Comparison of ENCODE assay signal across 8 mouse cellular contexts in genomic region chr10:77434457-77435151, GRCm38 (mm10). TPM values are rescaled to one million over a fixed set of nuclear protein-coding genes. Genes with fewer than 3 reads are reported as not detected.
DNase-seq lines count a peak whose midpoint lies in the region; ATAC-seq lines count a peak whose summit lies in the region.

No protein-coding gene starts in this region.

- H3K27ac ChIP-seq in embryonic facial prominence, embryonic 15.5 days (replicated peaks) = peak overlapping the region; percentile 63
- H3K27ac ChIP-seq in heart, embryonic 15.5 days = peak overlapping the region; percentile 75
- H3K27ac ChIP-seq in liver, embryonic 13.5 days = no peak overlapping the region

- H3K4me2 ChIP-seq in embryonic facial prominence, embryonic 15.5 days (replicated peaks) = peak overlapping the region; percentile 31
- peak overlapping the region; percentile 37 for H3K4me2 ChIP-seq in heart, embryonic 15.5 days
- H3K4me2 ChIP-seq in liver, embryonic 13.5 days = peak overlapping the region; percentile 19; the same call in 1 of the 2 replicates

- H3K9me3 ChIP-seq in megakaryocyte, embryonic 14.5 days = 0 out of 2 replicates have a peak, but pooled peaks cover 2% of the 10 kb centered on the region
- no peaks in the 10 kb centered on the region for H3K9me3 ChIP-seq in embryonic facial prominence, embryonic 15.5 days (replicated peaks)
- no peaks in the 10 kb centered on the region for H3K9me3 ChIP-seq in heart, embryonic 15.5 days (replicated peaks)
- H3K9me3 ChIP-seq in liver, embryonic 13.5 days (replicated peaks) = no peaks in the 10 kb centered on the region

- no peaks in the 10 kb centered on the region for H3K36me3 ChIP-seq in megakaryocyte, embryonic 14.5 days (replicated peaks; ENCODE audit: low read length)
- no peaks in the 10 kb centered on the region for H3K36me3 ChIP-seq in embryonic facial prominence, embryonic 15.5 days
- no peaks in the 10 kb centered on the region for H3K36me3 ChIP-seq in heart, embryonic 15.5 days
- H3K36me3 ChIP-seq in liver, embryonic 13.5 days = no peaks in the 10 kb centered on the region

- DNase-seq in kidney, postnatal 14 days = peak; percentile 68
- no peak for DNase-seq in liver, embryonic 13.5 days
- DNase-seq in B cell, adult 2 months = no peak
- DNase-seq in ovary, postnatal 36 days (ENCODE audit: low spot score) = no peak

- no peaks in the 10 kb centered on the region for H3K27me3 ChIP-seq in megakaryocyte, embryonic 14.5 days (replicated peaks)
- H3K27me3 ChIP-seq in embryonic facial prominence, embryonic 15.5 days = no peaks in the 10 kb centered on the region
- H3K27me3 ChIP-seq in heart, embryonic 15.5 days = no peaks in the 10 kb centered on the region
- no peaks in the 10 kb centered on the region for H3K27me3 ChIP-seq in liver, embryonic 13.5 days

- peak overlapping the region; percentile 89 for H3K4me3 ChIP-seq in megakaryocyte, embryonic 14.5 days (replicated peaks)
- no peak overlapping the region for H3K4me3 ChIP-seq in embryonic facial prominence, embryonic 15.5 days (replicated peaks)
- H3K4me3 ChIP-seq in heart, embryonic 15.5 days = no peak overlapping the region; the same call in 1 of the 2 replicates
- no peak overlapping the region for H3K4me3 ChIP-seq in liver, embryonic 13.5 days (replicated peaks)

- whole genome bisulfite sequencing in embryonic facial prominence, embryonic 15.5 days = 42% methylated on average over 18 of the region's 18 CpGs
- 24% methylated on average over 18 of the region's 18 CpGs for WGBS in heart, embryonic 15.5 days
- 19% methylated on average over 18 of the region's 18 CpGs for WGBS in liver, embryonic 13.5 days (ENCODE audit: insufficient replicate concordance)

- peaks cover 72% of the 10 kb centered on the region for H3K4me1 ChIP-seq in megakaryocyte, embryonic 14.5 days
- peaks cover 16% of the 10 kb centered on the region for H3K4me1 ChIP-seq in embryonic facial prominence, embryonic 15.5 days
- peaks cover 18% of the 10 kb centered on the region for H3K4me1 ChIP-seq in heart, embryonic 15.5 days (replicated peaks)
- peaks cover 9% of the 10 kb centered on the region for H3K4me1 ChIP-seq in liver, embryonic 13.5 days (replicated peaks)

- no peak for ATAC-seq in megakaryocyte, adult 5-6 weeks (ENCODE audit: poor library complexity, severe bottlenecking)
- peak; percentile 54 for ATAC-seq in embryonic facial prominence, embryonic 15.5 days (ENCODE audit: insufficient number of reproducible peaks, low FRiP score, low TSS enrichment, low read depth)
- ATAC-seq in heart, embryonic 15.5 days (replicated peaks; ENCODE audit: insufficient number of reproducible peaks, insufficient read depth, low FRiP score, low read depth) = peak; percentile 72
- ATAC-seq in liver, embryonic 13.5 days (ENCODE audit: low read depth) = no peak

- no peak overlapping the region for H3K9ac ChIP-seq in embryonic facial prominence, embryonic 15.5 days
- 0 out of 2 replicates have a peak overlapping the region, but pooled peaks have one; percentile 20 for H3K9ac ChIP-seq in heart, embryonic 15.5 days
- H3K9ac ChIP-seq in liver, embryonic 13.5 days = no peak overlapping the region

RNA-seq across cellular contexts. Expression of gene Adarb1, which starts 16.5 kb away (rescaled TPM):
- polyA plus RNA-seq in megakaryocyte, embryonic 14.5 days (2012; ENCODE audit: insufficient read depth, low replicate concordance) = 0.65 and 1.6 TPM in 2 replicates
- 0.02 and 0.05 TPM in 2 replicates for total RNA-seq in megakaryocyte, adult 5-6 weeks (2015)
- 0.20 and 0.37 TPM in 2 replicates for total RNA-seq in megakaryocyte, adult 5-6 weeks (2017)
- polyA plus RNA-seq in embryonic facial prominence, embryonic 15.5 days (2015; fragmentation: Nextera tagmentation; extraction: Ambion mirVana) = 5.2 and 8.0 TPM in 2 replicates
- polyA plus RNA-seq in heart, embryonic 15.5 days (2015; fragmentation: Nextera tagmentation; extraction: Ambion mirVana) = 14.0 and 14.8 TPM in 2 replicates
- 1.0 and 1.5 TPM in 2 replicates for polyA plus RNA-seq in liver, embryonic 13.5 days (2015; fragmentation: Nextera tagmentation; extraction: Ambion mirVana)

Comparison
In these comparisons a context has a peak if more than half of its experiments do, and no peak if none do; other contexts are left out.
1. ATAC-seq: peak in embryonic facial prominence, embryonic 15.5 days (single experiment) and heart, embryonic 15.5 days (single experiment); none in megakaryocyte, adult 5-6 weeks (single experiment) and liver, embryonic 13.5 days (single experiment).
2. Peak in every context shown above with its lines, with median percentiles within 50 percentile points of each other: H3K4me2 ChIP-seq.